Mouse (Mus musculus) kidney, postnatal 10 days (tissue): ENCODE data around the gene Gm20870.
"Not testable (repeated sequence)": the region's sequence is repeated elsewhere in the genome, so short reads cannot be mapped to it uniquely, and the experiment has no call there.

Experiments
- DNase-seq: peaks from one replicate; pipeline ENCODE4 v3.0.0; 2021; ENCODE audit warnings: mixed read lengths

Gene Gm20870

DNA sequence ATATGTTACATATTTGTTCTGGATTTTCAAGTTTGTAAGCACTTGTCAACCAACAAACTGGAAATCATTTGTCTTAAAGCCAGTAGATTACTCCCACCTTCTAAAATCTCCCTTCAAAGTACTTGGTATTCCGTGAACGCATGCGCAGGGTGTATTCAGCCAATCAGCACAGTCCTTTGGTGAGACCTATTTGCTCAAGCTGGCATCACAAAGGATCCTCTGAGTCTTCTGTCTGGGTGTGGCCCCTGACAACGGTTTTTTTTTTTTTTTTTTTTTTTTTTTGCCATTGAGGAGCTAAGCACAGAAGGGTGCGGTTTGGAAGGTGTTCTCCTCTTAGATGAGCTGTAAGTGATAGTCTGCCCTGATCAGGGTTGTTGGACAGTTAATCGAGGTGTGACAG is at the start of gene Gm20870:
TSS of gene Gm20870 (plus strand) at position 301 of the 400 bp plus-strand sequence.
- not testable (repeated sequence) for DNase-seq
